Mouse (Mus musculus) limb, embryonic 14.5 days (tissue): ENCODE measurements around the gene AW011738. TPM values are rescaled to one million over a fixed set of nuclear protein-coding genes. Genes with fewer than 3 reads are reported as not detected.

Experiments used
- ATAC-seq: fragments of 200-750 bp; cut with Nextera tagmentation; 2 replicates; pipeline ENCODE4 v1.8.0; 2017; ENCODE audit warnings: low read depth, moderate number of reproducible peaks, moderate TSS enrichment; ENCODE audit not compliant: low FRiP score
- DNase-seq: peaks from one replicate; pipeline ENCODE4 v3.0.0-alpha.2; 2015; ENCODE audit warnings: low spot score
- H3K27ac ChIP-seq: fragments of 300-500 bp; sonication (generic); replicated peaks from 2 replicates; pipeline ENCODE4 v1.5.1; 2014; ENCODE audit warnings: low read depth, mild to moderate bottlenecking, low read length, moderate library complexity, mixed read lengths
- H3K27me3 ChIP-seq: fragments of 300-500 bp; sonication (generic); 2 replicates; pipeline ENCODE4 v1.6.1; 2014; ENCODE audit warnings: low read length, mixed read lengths; ENCODE audit not compliant: control insufficient read depth, insufficient read depth
- H3K36me3 ChIP-seq: fragments of 300-500 bp; sonication (generic); 2 replicates; pipeline ENCODE4 v1.6.1; 2014; ENCODE audit warnings: mild to moderate bottlenecking, low read length, moderate library complexity, mixed read lengths; ENCODE audit not compliant: control insufficient read depth, insufficient read depth
- H3K4me1 ChIP-seq: fragments of 300-500 bp; sonication (generic); 2 replicates; pipeline ENCODE4 v1.6.1; 2014; ENCODE audit warnings: antibody characterized with exemption, low read length, mixed read lengths; ENCODE audit not compliant: control insufficient read depth, insufficient read depth
- H3K4me2 ChIP-seq: fragments of 300-500 bp; sonication (generic); replicated peaks from 2 replicates; pipeline ENCODE4 v1.6.1; 2014; ENCODE audit warnings: low read depth, mild to moderate bottlenecking, low read length, moderate library complexity; ENCODE audit not compliant: severe bottlenecking
- H3K4me3 ChIP-seq: fragments of 300-500 bp; sonication (generic); replicated peaks from 2 replicates; pipeline ENCODE4 v1.5.1; 2014; ENCODE audit warnings: low read length
- H3K9ac ChIP-seq: fragments of 300-500 bp; sonication (generic); 2 replicates; pipeline ENCODE4 v1.6.1; 2014; ENCODE audit warnings: mild to moderate bottlenecking, low read depth, low read length, moderate library complexity; ENCODE audit not compliant: severe bottlenecking
- H3K9me3 ChIP-seq: fragments of 300-500 bp; sonication (generic); 2 replicates; pipeline ENCODE4 v1.6.1; 2016; ENCODE audit warnings: low read length; ENCODE audit not compliant: control insufficient read depth
- POLR2A ChIP-seq: fragments of 200-500 bp; IDR thresholded peaks from 2 replicates; pipeline ENCODE4 v1.8.0; 2012; ENCODE audit warnings: inconsistent platforms, mild to moderate bottlenecking, moderate library complexity, borderline replicate concordance; ENCODE audit not compliant: insufficient read depth, insufficient read length; ENCODE audit errors: extremely low read depth
- WGBS: fragments of 180-500 bp; shearing (Covaris S2); extraction: QIAGEN DNeasy Blood & Tissue Kit; methylation state at CpG from one replicate; pipeline ENCODE4 v1.1.7; 2014; 5-methylcytosine and 5-hydroxymethylcytosine counted together
- microRNA-seq: library from miRNA; unstranded; fragments of <30 nt; microRNA quantifications from one replicate; pipeline ENCODE4, GENCODE M21; 2016
- polyA plus RNA-seq, 2 experiments: library from polyadenylated mRNA; depleted of rRNA in 1 of 2; stranded (reverse) in 1 of 2; unstranded in 1 of 2; fragments of >200 nt; fragmentation: Nextera tagmentation in 1 of 2; extraction: Ambion mirVana in 1 of 2; gene quantifications; 2 replicates each; pipeline versions ENCODE4 v1.2.1 to v1.2.3; 2012 to 2014

AW011738 gene
- polyA plus RNA-seq, 2 experiments: 1.4 to 2.4 TPM

GRCm38 (mm10) chr4:156252140-156252539, 49.0 kb downstream of the AW011738 start:
- Histone ChIP-seq H3K9me3 (no peaks in the 10 kb centered on the region), H3K27me3 (peaks cover 24% of the 10 kb centered on the region), H3K9ac (no peak overlapping the region), H3K36me3 (peaks cover 22% of the 10 kb centered on the region), H3K27ac (no peak overlapping the region), H3K4me1 (no peaks in the 10 kb centered on the region), H3K4me2 (no peak overlapping the region), H3K4me3 (no peak overlapping the region)
- TF ChIP-seq POLR2A: no peak
- no peak for DNase-seq
- no peak for ATAC-seq
- WGBS: 26% methylated on average over 7 of the region's 7 CpGs

GRCm38 (mm10) chr4:156252619-156253018, 49.5 kb downstream of the AW011738 start:
- no peak for TF ChIP-seq POLR2A
- WGBS: 38% methylated on average over 3 of the region's 3 CpGs
- no peak for ATAC-seq
- H3K27me3 ChIP-seq: peaks cover 24% of the 10 kb centered on the region
- no peak for DNase-seq
- H3K4me2 ChIP-seq: no peak overlapping the region
- no peaks in the 10 kb centered on the region for H3K9me3 ChIP-seq
- H3K4me1 ChIP-seq: no peaks in the 10 kb centered on the region
- H3K27ac ChIP-seq: no peak overlapping the region
- H3K9ac ChIP-seq: no peak overlapping the region
- no peak overlapping the region for H3K4me3 ChIP-seq
- H3K36me3 ChIP-seq: peaks cover 17% of the 10 kb centered on the region

GRCm38 (mm10) chr4:156253043-156253442, 49.9 kb downstream of the AW011738 start:
- no peaks in the 10 kb centered on the region for H3K9me3 ChIP-seq
- no peak overlapping the region for H3K27ac ChIP-seq
- WGBS: 41% methylated on average over 7 of the region's 7 CpGs
- no peak overlapping the region for H3K9ac ChIP-seq
- ATAC-seq: no peak
- no peak for TF ChIP-seq POLR2A
- no peak for DNase-seq
- no peaks in the 10 kb centered on the region for H3K4me1 ChIP-seq
- H3K36me3 ChIP-seq: peaks cover 13% of the 10 kb centered on the region
- H3K4me3 ChIP-seq: no peak overlapping the region
- H3K27me3 ChIP-seq: peaks cover 24% of the 10 kb centered on the region
- no peak overlapping the region for H3K4me2 ChIP-seq

- Histone ChIP-seq H3K4me2 (no peak overlapping the region; the same call in 1 of the 2 replicates), H3K4me1 (no peaks in the 10 kb centered on the region), H3K9me3 (no peaks in the 10 kb centered on the region), H3K27ac (no peak overlapping the region), H3K27me3 (peaks cover 24% of the 10 kb centered on the region), H3K9ac (no peak overlapping the region; the same call in 1 of the 2 replicates), H3K4me3 (peak overlapping the region; percentile 4; the same call in 1 of the 2 replicates), H3K36me3 (no peaks in the 10 kb centered on the region)
- 3% methylated on average over 28 of the region's 30 CpGs for WGBS
- ATAC-seq (peak; percentile 36; the same call in 1 of the 2 replicates), DNase-seq (no peak)
- TF ChIP-seq POLR2A: no peak
These were observed 51.4 kb downstream of the AW011738 start for GRCm38 (mm10) chr4:156254361-156255077.

Small RNA genes within 50 kb of the gene (microRNA-seq; reads per million reads assigned to microRNA genes)
- 1.8 reads per million for gene Mir7658

Other genes with a start within 250 kb of the AW011738 start
- 37.0 and 44.3 TPM in 2 replicates for gene C1qtnf12, start 241.0 kb upstream of the AW011738 start, polyA plus RNA-seq (2012; rRNA removed)
- 52.3 and 56.6 TPM in 2 replicates for gene C1qtnf12, start 241.0 kb upstream of the AW011738 start, polyA plus RNA-seq (2014; fragmentation: Nextera tagmentation; extraction: Ambion mirVana)
- gene B3galt6, start 210.7 kb upstream of the AW011738 start, polyA plus RNA-seq (2012; rRNA removed): 11.3 and 15.2 TPM in 2 replicates
- 17.0 and 18.8 TPM in 2 replicates for gene B3galt6, start 210.7 kb upstream of the AW011738 start, polyA plus RNA-seq (2014; fragmentation: Nextera tagmentation; extraction: Ambion mirVana)
- 52.4 and 74.5 TPM in 2 replicates for gene Sdf4, start 210.4 kb upstream of the AW011738 start, polyA plus RNA-seq (2012; rRNA removed)
- gene Sdf4, start 210.4 kb upstream of the AW011738 start, polyA plus RNA-seq (2014; fragmentation: Nextera tagmentation; extraction: Ambion mirVana): 171 TPM in 2 replicates
- gene Tnfrsf4, start 189.5 kb upstream of the AW011738 start, polyA plus RNA-seq (2012; rRNA removed): 4.8 and 5.8 TPM in 2 replicates
- 0.58 and 0.65 TPM in 2 replicates for gene Tnfrsf4, start 189.5 kb upstream of the AW011738 start, polyA plus RNA-seq (2014; fragmentation: Nextera tagmentation; extraction: Ambion mirVana)
- gene Tnfrsf18, start 177.1 kb upstream of the AW011738 start, polyA plus RNA-seq (2012; rRNA removed): 1.9 TPM in 2 replicates
- 3.7 and 4.7 TPM in 2 replicates for gene Tnfrsf18, start 177.1 kb upstream of the AW011738 start, polyA plus RNA-seq (2014; fragmentation: Nextera tagmentation; extraction: Ambion mirVana)
- gene Ttll10, start 143.9 kb upstream of the AW011738 start, polyA plus RNA-seq (2012; rRNA removed): 4.0 and 4.2 TPM in 2 replicates
- 2.4 and 2.6 TPM in 2 replicates for gene Ttll10, start 143.9 kb upstream of the AW011738 start, polyA plus RNA-seq (2014; fragmentation: Nextera tagmentation; extraction: Ambion mirVana)
- 74.5 and 92.4 TPM in 2 replicates for gene 9430015G10Rik, start 93.3 kb upstream of the AW011738 start, polyA plus RNA-seq (2012; rRNA removed)
- gene 9430015G10Rik, start 93.3 kb upstream of the AW011738 start, polyA plus RNA-seq (2014; fragmentation: Nextera tagmentation; extraction: Ambion mirVana): 34.4 and 38.3 TPM in 2 replicates
- gene Rnf223, start 72.8 kb upstream of the AW011738 start, polyA plus RNA-seq (2012; rRNA removed): 1.5 and 2.0 TPM in 2 replicates
- 0.61 and 0.65 TPM in 2 replicates for gene Rnf223, start 72.8 kb upstream of the AW011738 start, polyA plus RNA-seq (2014; fragmentation: Nextera tagmentation; extraction: Ambion mirVana)
- gene Agrn, start 5.8 kb upstream of the AW011738 start, polyA plus RNA-seq (2012; rRNA removed): 264 and 342 TPM in 2 replicates
- gene Agrn, start 5.8 kb upstream of the AW011738 start, polyA plus RNA-seq (2014; fragmentation: Nextera tagmentation; extraction: Ambion mirVana): 78.5 and 92.2 TPM in 2 replicates
- gene Isg15, start 2.5 kb upstream of the AW011738 start, polyA plus RNA-seq (2012; rRNA removed): 1.4 and 1.7 TPM in 2 replicates
- 0.26 and 0.73 TPM in 2 replicates for gene Isg15, start 2.5 kb upstream of the AW011738 start, polyA plus RNA-seq (2014; fragmentation: Nextera tagmentation; extraction: Ambion mirVana)
- 0.25 and 0.54 TPM in 2 replicates for gene Perm1, start 12.6 kb downstream of the AW011738 start, polyA plus RNA-seq (2012; rRNA removed)
- gene Perm1, start 12.6 kb downstream of the AW011738 start, polyA plus RNA-seq (2014; fragmentation: Nextera tagmentation; extraction: Ambion mirVana): 1.0 and 1.2 TPM in 2 replicates
- 104 and 133 TPM in 2 replicates for gene Plekhn1, start 31.6 kb downstream of the AW011738 start, polyA plus RNA-seq (2012; rRNA removed)
- 32.2 and 36.6 TPM in 2 replicates for gene Plekhn1, start 31.6 kb downstream of the AW011738 start, polyA plus RNA-seq (2014; fragmentation: Nextera tagmentation; extraction: Ambion mirVana)
- gene Noc2l, start 32.7 kb downstream of the AW011738 start, polyA plus RNA-seq (2012; rRNA removed): 130 and 147 TPM in 2 replicates
- gene Noc2l, start 32.7 kb downstream of the AW011738 start, polyA plus RNA-seq (2014; fragmentation: Nextera tagmentation; extraction: Ambion mirVana): 61.2 and 62.7 TPM in 2 replicates
- 0.58 and 0.78 TPM in 2 replicates for gene Samd11, start 52.4 kb downstream of the AW011738 start, polyA plus RNA-seq (2012; rRNA removed)
- gene Samd11, start 52.4 kb downstream of the AW011738 start, polyA plus RNA-seq (2014; fragmentation: Nextera tagmentation; extraction: Ambion mirVana): 0.12 and 0.43 TPM in 2 replicates
- gene Vmn2r-ps159, start 127.8 kb downstream of the AW011738 start, polyA plus RNA-seq (2012; rRNA removed): not detected in 2 replicates
- gene Vmn2r-ps159, start 127.8 kb downstream of the AW011738 start, polyA plus RNA-seq (2014; fragmentation: Nextera tagmentation; extraction: Ambion mirVana): not detected in 2 replicates